Mouse (Mus musculus) intestine, postnatal 0 days (tissue): ENCODE measurements around the gene Orai1. TPM values are rescaled to one million over a fixed set of nuclear protein-coding genes. Genes with fewer than 3 reads are reported as not detected.

Source experiments
- ATAC-seq: fragments of 200-750 bp; cut with Nextera tagmentation; 2 replicates; pipeline ENCODE4 v1.8.0; 2017; ENCODE audit warnings: mild to moderate bottlenecking, moderate TSS enrichment, moderate library complexity
- H3K27ac ChIP-seq: fragments of 300-500 bp; sonication (generic); 2 replicates; pipeline ENCODE4 v1.5.1; 2014; ENCODE audit warnings: mild to moderate bottlenecking, low read depth, low read length, moderate library complexity
- H3K27me3 ChIP-seq: fragments of 300-500 bp; sonication (generic); replicated peaks from 2 replicates; pipeline ENCODE4 v1.6.1; 2014; ENCODE audit warnings: low read length, mixed read lengths; ENCODE audit not compliant: control insufficient read depth, insufficient read depth
- H3K36me3 ChIP-seq: fragments of 300-500 bp; sonication (generic); 2 replicates; pipeline ENCODE4 v1.6.1; 2014; ENCODE audit warnings: mild to moderate bottlenecking, moderate library complexity; ENCODE audit not compliant: control insufficient read depth, insufficient read depth
- H3K4me1 ChIP-seq: fragments of 300-500 bp; sonication (generic); replicated peaks from 2 replicates; pipeline ENCODE4 v1.6.1; 2014; ENCODE audit warnings: antibody characterized with exemption, low read length, mixed read lengths; ENCODE audit not compliant: control insufficient read depth, insufficient read depth
- H3K4me2 ChIP-seq: fragments of 300-500 bp; sonication (generic); replicated peaks from 2 replicates; pipeline ENCODE4 v1.6.1; 2014; ENCODE audit warnings: low read depth, mild to moderate bottlenecking, moderate library complexity
- H3K4me3 ChIP-seq: fragments of 300-500 bp; sonication (generic); 2 replicates; pipeline ENCODE4 v1.5.1; 2014; ENCODE audit warnings: low read depth, low read length
- H3K9ac ChIP-seq: fragments of 300-500 bp; sonication (generic); 2 replicates; pipeline ENCODE4 v1.6.1; 2014; ENCODE audit warnings: mild to moderate bottlenecking, low read depth, low read length
- H3K9me3 ChIP-seq: fragments of 300-500 bp; sonication (generic); 2 replicates; pipeline ENCODE4 v1.6.1; 2016; ENCODE audit warnings: mixed run types; ENCODE audit not compliant: control insufficient read depth
- CTCF ChIP-seq: sonication (generic); IDR thresholded peaks from 2 replicates; pipeline ENCODE4 v1.5.1; 2016; ENCODE audit warnings: low read depth, mild to moderate bottlenecking, control low read depth, antibody characterized with exemption, moderate library complexity
- WGBS: fragments of 180-500 bp; shearing (Covaris S2); extraction: QIAGEN DNeasy Blood & Tissue Kit; methylation state at CpG from one replicate; pipeline ENCODE4 v1.1.7; 2014; 5-methylcytosine and 5-hydroxymethylcytosine counted together
- polyA plus RNA-seq: library from polyadenylated mRNA; unstranded; fragments of >200 nt; fragmentation: Nextera tagmentation; extraction: Ambion mirVana; gene quantifications from 2 replicates; pipeline ENCODE4 v1.2.1, GENCODE M21; 2015

Gene Orai1
- polyA plus RNA-seq, 1 experiment from 2014 or later: 36.8 TPM

DNA sequence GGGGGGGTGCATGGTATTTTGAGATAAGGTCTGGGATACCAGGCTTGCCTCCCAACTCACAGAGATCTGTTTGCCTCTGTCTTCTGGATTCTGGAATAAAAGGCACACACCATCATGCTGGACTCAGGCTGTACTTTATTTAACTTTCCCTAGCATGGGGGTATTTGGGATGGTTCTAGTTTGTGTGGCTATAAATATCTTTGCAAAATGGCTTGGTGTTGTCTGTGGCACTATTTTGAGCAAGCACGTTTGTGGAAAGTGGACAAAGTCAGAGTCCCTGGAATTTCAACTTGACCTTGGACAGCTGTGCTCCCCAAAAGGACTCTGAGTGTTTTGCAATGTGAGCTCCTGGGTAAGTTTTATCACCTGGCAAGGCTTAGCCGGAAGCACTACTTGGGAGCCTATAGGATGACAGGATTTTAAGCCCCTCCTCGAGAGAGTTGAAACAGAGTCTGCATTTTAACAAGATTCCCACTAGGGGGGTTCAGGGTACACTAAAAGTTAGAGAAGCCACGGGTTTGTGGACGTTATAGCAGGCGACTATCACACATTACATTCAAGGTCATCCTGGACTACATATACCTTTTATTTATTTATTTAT lies 52.6 kb downstream of the Orai1 start:
- H3K4me1 ChIP-seq: no peaks in the 10 kb centered on the region
- no peak overlapping the region for H3K4me2 ChIP-seq
- no peak overlapping the region for H3K4me3 ChIP-seq
- no peaks in the 10 kb centered on the region for H3K9me3 ChIP-seq
- 12% methylated on average over 6 of the region's 6 CpGs for WGBS
- H3K9ac ChIP-seq: no peak overlapping the region
- no peaks in the 10 kb centered on the region for H3K27me3 ChIP-seq
- H3K36me3 ChIP-seq: no peaks in the 10 kb centered on the region
- ATAC-seq: peak; percentile 27; the same call in 1 of the 2 replicates
- H3K27ac ChIP-seq: no peak overlapping the region
- peak; percentile 59 for TF ChIP-seq CTCF

DNA sequence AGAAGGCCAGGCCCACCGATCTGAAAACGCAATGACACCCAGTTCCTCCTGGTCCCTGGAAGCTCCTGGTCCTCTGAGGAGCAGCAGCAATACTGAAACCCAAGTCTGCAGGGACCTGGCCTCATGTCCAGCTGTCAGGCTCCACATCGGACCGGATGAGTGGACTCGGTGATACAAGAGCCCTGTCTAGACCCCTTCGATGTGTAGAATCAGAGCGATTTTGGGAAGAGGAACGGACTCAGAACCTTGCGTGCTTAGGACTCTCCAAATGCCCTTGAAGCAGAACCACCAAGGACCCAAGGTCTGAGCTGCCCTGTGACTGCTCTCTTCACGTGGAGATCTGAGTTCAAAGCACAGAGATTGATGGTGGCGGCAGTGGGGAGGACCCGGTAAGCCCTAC lies 53.2 kb downstream of the Orai1 start, which contains the start of gene Tmem120b:
TSS of gene Tmem120b (plus strand) at position 301 of the 400 bp plus-strand sequence.
- H3K27ac ChIP-seq: no peak within 1 kb of the TSS
- 87% methylated on average over 12 of the region's 12 CpGs for WGBS
- no peaks in the 10 kb centered on the region for H3K4me1 ChIP-seq
- H3K4me3 ChIP-seq: no peak within 1 kb of the TSS
- H3K27me3 ChIP-seq: no peaks in the 10 kb centered on the region
- H3K36me3 ChIP-seq: no peaks in the 10 kb centered on the region
- no peak within 1 kb of the TSS for H3K4me2 ChIP-seq
- no peak within 1 kb of the TSS for H3K9ac ChIP-seq
- no peaks in the 10 kb centered on the region for H3K9me3 ChIP-seq
- no peak for ATAC-seq
- no peak for TF ChIP-seq CTCF

DNA sequence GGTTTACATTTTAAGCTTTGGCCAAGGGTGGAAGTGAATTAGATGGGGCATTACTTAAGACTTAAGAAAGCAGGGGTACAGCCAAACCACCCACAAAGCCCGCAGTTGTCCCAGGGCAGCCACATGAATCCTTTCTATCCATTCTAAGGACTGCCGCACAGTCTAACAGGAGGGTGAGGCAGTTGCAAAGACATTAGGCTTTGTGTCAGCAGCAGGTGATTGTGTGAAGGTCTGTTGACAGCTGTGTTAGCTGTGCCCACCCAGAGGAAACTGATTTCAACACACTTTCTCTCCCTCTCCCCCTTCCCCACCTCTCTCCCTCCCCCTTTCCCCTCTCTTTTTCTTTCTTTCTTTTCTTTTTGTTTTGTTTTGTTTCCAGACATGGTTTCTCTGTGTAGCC lies 53.8 kb downstream of the Orai1 start:
- H3K9me3 ChIP-seq: no peaks in the 10 kb centered on the region
- 97% methylated on average over 2 of the region's 2 CpGs for WGBS
- H3K4me3 ChIP-seq: no peak overlapping the region
- no peaks in the 10 kb centered on the region for H3K4me1 ChIP-seq
- H3K36me3 ChIP-seq: no peaks in the 10 kb centered on the region
- no peak for ATAC-seq
- H3K27ac ChIP-seq: no peak overlapping the region
- H3K27me3 ChIP-seq: no peaks in the 10 kb centered on the region
- H3K9ac ChIP-seq: no peak overlapping the region
- TF ChIP-seq CTCF: no peak
- H3K4me2 ChIP-seq: no peak overlapping the region

DNA sequence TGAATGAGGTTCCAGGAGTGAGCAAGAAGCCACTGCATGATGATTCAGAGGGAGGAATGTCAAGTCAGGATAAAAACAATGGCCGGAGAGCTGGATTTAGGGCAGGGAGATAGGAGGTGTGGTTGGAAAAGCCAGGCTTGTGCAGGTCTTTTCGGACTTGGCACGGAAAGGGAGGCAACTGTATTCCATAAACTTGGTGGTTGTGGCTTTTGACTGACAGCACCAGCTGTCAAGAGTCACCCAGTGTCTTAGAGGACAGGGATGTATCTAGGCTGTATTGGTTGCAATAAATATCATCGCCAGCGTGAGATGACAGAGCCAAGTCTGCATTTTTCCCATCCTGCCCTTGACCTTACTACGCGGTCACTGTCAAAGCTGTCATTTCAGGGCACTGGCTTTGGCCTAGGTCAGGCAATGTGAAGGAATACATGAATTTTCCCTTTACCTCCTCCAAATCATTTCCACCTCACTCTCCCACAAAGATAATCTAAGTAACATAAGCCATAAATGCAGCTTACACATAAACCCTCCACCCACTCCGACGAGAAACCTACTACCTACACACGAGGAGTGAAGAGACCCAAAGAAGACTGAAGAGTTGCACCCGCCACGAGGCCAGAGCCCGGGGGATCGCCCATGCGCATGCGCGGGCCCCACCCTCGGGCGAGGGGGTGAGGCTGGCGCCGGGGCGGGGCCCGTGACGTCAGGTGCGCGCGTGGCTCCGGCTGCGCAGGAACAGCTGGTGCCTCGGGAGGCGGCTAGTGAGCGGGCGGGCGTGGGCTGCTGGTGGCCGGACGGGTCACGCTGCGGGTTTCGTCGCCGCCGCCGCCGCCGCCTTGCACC lies 60.9 kb downstream of the Orai1 start:
- WGBS: 6% methylated on average over 44 of the region's 45 CpGs

DNA sequence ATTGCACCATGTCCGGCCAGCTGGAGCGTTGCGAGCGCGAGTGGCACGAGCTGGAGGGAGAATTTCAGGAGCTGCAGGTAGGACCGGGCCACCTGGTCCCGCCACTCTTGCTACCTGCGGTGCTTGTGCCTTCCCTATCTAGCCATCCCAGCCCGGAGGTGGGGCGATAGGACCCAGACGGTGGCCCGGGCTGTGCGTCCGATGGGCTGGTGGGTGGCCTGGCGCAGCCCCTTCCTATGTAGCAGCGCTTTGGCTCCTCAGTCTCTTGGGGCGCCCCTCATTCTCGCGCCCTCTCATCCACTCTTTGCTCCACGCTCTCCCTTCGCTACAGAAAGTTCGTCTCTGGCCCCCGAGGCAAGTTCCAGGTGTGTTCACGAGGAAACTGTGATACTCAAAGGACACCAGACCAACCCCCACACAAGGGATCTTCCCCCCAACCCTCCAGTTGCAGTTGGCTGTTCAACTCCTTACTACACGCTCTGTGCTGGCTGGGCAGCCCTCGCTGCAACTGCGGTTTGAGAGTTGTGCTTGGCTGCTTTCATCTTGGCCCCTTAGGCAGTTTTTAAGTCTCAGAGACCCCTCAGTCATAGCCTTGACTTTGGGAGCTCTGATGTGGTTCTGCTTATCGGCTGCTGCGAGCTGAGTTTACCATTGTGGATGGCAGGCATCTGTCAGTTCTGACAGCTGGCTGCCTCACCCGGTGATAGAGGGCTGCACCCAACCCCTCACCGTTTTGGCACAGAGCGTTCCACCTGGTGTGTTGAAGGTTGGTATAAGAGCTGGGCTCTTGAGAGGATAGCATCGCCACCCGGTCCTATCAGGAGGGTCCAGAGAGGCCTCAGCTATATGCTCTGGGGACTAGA lies 61.8 kb downstream of the Orai1 start:
- no peaks in the 10 kb centered on the region for H3K27me3 ChIP-seq
- 1% methylated on average over 35 of the region's 35 CpGs for WGBS
- H3K9me3 ChIP-seq: no peaks in the 10 kb centered on the region
- no peaks in the 10 kb centered on the region for H3K36me3 ChIP-seq
- H3K9ac ChIP-seq: peak overlapping the region; percentile 47
- no peak for TF ChIP-seq CTCF
- no peaks in the 10 kb centered on the region; the same call in 1 of the 2 replicates for H3K4me1 ChIP-seq
- peak overlapping the region; percentile 67 for H3K4me3 ChIP-seq
- peak overlapping the region; percentile 97 for H3K4me2 ChIP-seq
- ATAC-seq: peak; percentile 61
- no peak overlapping the region for H3K27ac ChIP-seq

More for the DNA sequence above, 60.9 kb downstream of the Orai1 start:
- no peaks in the 10 kb centered on the region for H3K27me3 ChIP-seq
- no peaks in the 10 kb centered on the region for H3K9me3 ChIP-seq
- H3K9ac ChIP-seq: peak overlapping the region; percentile 47
- TF ChIP-seq CTCF: no peak
- no peaks in the 10 kb centered on the region for H3K36me3 ChIP-seq
- H3K4me1 ChIP-seq: no peaks in the 10 kb centered on the region; the same call in 1 of the 2 replicates
- peak; percentile 91 for ATAC-seq
- no peak overlapping the region for H3K27ac ChIP-seq
- peak overlapping the region; percentile 67 for H3K4me3 ChIP-seq
- peak overlapping the region; percentile 97 for H3K4me2 ChIP-seq

DNA sequence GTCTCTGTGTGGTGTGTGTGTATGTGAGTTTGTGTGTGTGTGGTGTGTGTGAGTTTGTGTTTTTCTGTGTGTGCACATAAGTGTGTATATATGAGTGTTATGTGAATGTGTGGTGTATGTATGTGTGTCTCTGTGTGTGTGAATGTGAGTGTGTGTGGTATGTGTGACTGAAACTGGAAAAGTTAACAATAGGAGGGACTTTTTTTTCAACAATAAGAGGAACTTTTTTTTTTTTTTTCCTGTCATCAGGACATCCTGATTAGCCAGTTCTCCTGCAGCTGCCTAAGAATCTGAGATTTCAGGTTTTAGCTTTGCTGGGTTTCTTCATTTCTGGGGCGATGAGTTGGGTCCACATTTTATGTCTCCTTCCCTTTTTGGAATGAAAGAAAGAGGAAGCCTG lies 64.7 kb downstream of the Orai1 start:
- no peak for ATAC-seq
- H3K27ac ChIP-seq: no peak overlapping the region
- no peak overlapping the region for H3K4me3 ChIP-seq
- no peaks in the 10 kb centered on the region for H3K36me3 ChIP-seq
- no peak overlapping the region for H3K9ac ChIP-seq
- H3K27me3 ChIP-seq: no peaks in the 10 kb centered on the region
- no peak for TF ChIP-seq CTCF
- H3K4me1 ChIP-seq: no peaks in the 10 kb centered on the region; the same call in 1 of the 2 replicates
- WGBS: 88% methylated on average over 1 of the region's 1 CpGs
- H3K4me2 ChIP-seq: no peak overlapping the region
- H3K9me3 ChIP-seq: no peaks in the 10 kb centered on the region
